Mouse (Mus musculus): ENCODE measurements around the gene Ubtd2. TPM values are rescaled to one million over a fixed set of nuclear protein-coding genes. Genes with fewer than 3 reads are reported as not detected.

Ubtd2 gene
- polyA plus RNA-seq, 1 experiment from 2014 or later = 61.5 TPM

GRCm38 (mm10) chr11:32552401-32553090, 97.4 kb downstream of the Ubtd2 start:
- Histone ChIP-seq H3K27ac (ENCODE audit: low read depth, low read length) (peak overlapping the region; percentile 25; the same call in 1 of the 2 replicates), H3K27me3 (ENCODE audit: control insufficient read depth, insufficient read depth, low read length) (no peaks in the 10 kb centered on the region), H3K4me2 (replicated peaks; ENCODE audit: low read depth, low read length) (no peak overlapping the region), H3K4me1 (ENCODE audit: control insufficient read depth, insufficient read depth, low read length) (peaks cover 15% of the 10 kb centered on the region), H3K9ac (ENCODE audit: low read depth, low read length) (0 out of 2 replicates have a peak overlapping the region, but pooled peaks have one; percentile 7), H3K9me3 (ENCODE audit: control insufficient read depth, low read length) (no peaks in the 10 kb centered on the region), H3K36me3 (ENCODE audit: control insufficient read depth, insufficient read depth, low read length) (no peaks in the 10 kb centered on the region), H3K4me3 (ENCODE audit: low read length) (no peak overlapping the region)
- WGBS = 54% methylated on average over 13 of the region's 13 CpGs
- ATAC-seq (ENCODE audit: low FRiP score, low TSS enrichment) = 0 out of 2 replicates have a peak, but pooled peaks have one; percentile 4

- Histone ChIP-seq H3K9ac (ENCODE audit: low read depth, low read length) (peak overlapping the region; percentile 12; the same call in 1 of the 2 replicates), H3K4me3 (ENCODE audit: low read length) (no peak overlapping the region), H3K27ac (ENCODE audit: low read depth, low read length) (no peak overlapping the region), H3K27me3 (ENCODE audit: control insufficient read depth, insufficient read depth, low read length) (no peaks in the 10 kb centered on the region), H3K4me1 (ENCODE audit: control insufficient read depth, insufficient read depth, low read length) (peaks cover 15% of the 10 kb centered on the region), H3K36me3 (ENCODE audit: control insufficient read depth, insufficient read depth, low read length) (no peaks in the 10 kb centered on the region), H3K4me2 (replicated peaks; ENCODE audit: low read depth, low read length) (no peak overlapping the region), H3K9me3 (ENCODE audit: control insufficient read depth, low read length) (no peaks in the 10 kb centered on the region)
- ATAC-seq (ENCODE audit: low FRiP score, low TSS enrichment) = no peak
- WGBS = 53% methylated on average over 14 of the region's 14 CpGs
Measured at GRCm38 (mm10) chr11:32553311-32554140, 98.4 kb downstream of the Ubtd2 start.

GRCm38 (mm10) chr11:32554141-32555091, 99.2 kb downstream of the Ubtd2 start:
- H3K9ac ChIP-seq (ENCODE audit: low read depth, low read length) = no peak overlapping the region
- H3K4me2 ChIP-seq (replicated peaks; ENCODE audit: low read depth, low read length) = no peak overlapping the region
- no peaks in the 10 kb centered on the region for H3K27me3 ChIP-seq (ENCODE audit: control insufficient read depth, insufficient read depth, low read length)
- no peak overlapping the region for H3K4me3 ChIP-seq (ENCODE audit: low read length)
- WGBS = 82% methylated on average over 14 of the region's 14 CpGs
- H3K36me3 ChIP-seq (ENCODE audit: control insufficient read depth, insufficient read depth, low read length) = no peaks in the 10 kb centered on the region
- no peak overlapping the region for H3K27ac ChIP-seq (ENCODE audit: low read depth, low read length)
- no peak for ATAC-seq (ENCODE audit: low FRiP score, low TSS enrichment)
- no peaks in the 10 kb centered on the region for H3K9me3 ChIP-seq (ENCODE audit: control insufficient read depth, low read length)
- peaks cover 15% of the 10 kb centered on the region for H3K4me1 ChIP-seq (ENCODE audit: control insufficient read depth, insufficient read depth, low read length)

GRCm38 (mm10) chr11:32555103-32555689, 100.0 kb downstream of the Ubtd2 start:
- Histone ChIP-seq H3K4me1 (ENCODE audit: control insufficient read depth, insufficient read depth, low read length) (peaks cover 15% of the 10 kb centered on the region), H3K9me3 (ENCODE audit: control insufficient read depth, low read length) (no peaks in the 10 kb centered on the region), H3K4me2 (replicated peaks; ENCODE audit: low read depth, low read length) (no peak overlapping the region), H3K36me3 (ENCODE audit: control insufficient read depth, insufficient read depth, low read length) (no peaks in the 10 kb centered on the region), H3K27ac (ENCODE audit: low read depth, low read length) (no peak overlapping the region), H3K9ac (ENCODE audit: low read depth, low read length) (no peak overlapping the region), H3K4me3 (ENCODE audit: low read length) (no peak overlapping the region), H3K27me3 (ENCODE audit: control insufficient read depth, insufficient read depth, low read length) (no peaks in the 10 kb centered on the region)
- 91% methylated on average over 12 of the region's 12 CpGs for WGBS
- ATAC-seq (ENCODE audit: low FRiP score, low TSS enrichment) = no peak

- H3K9me3 ChIP-seq (ENCODE audit: control insufficient read depth, low read length) = no peaks in the 10 kb centered on the region
- no peak overlapping the region for H3K4me2 ChIP-seq (replicated peaks; ENCODE audit: low read depth, low read length)
- H3K4me1 ChIP-seq (ENCODE audit: control insufficient read depth, insufficient read depth, low read length) = peaks cover 15% of the 10 kb centered on the region
- no peaks in the 10 kb centered on the region for H3K36me3 ChIP-seq (ENCODE audit: control insufficient read depth, insufficient read depth, low read length)
- H3K27ac ChIP-seq (ENCODE audit: low read depth, low read length) = no peak overlapping the region
- no peak overlapping the region for H3K4me3 ChIP-seq (ENCODE audit: low read length)
- H3K27me3 ChIP-seq (ENCODE audit: control insufficient read depth, insufficient read depth, low read length) = no peaks in the 10 kb centered on the region
- ATAC-seq (ENCODE audit: low FRiP score, low TSS enrichment) = no peak
- 76% methylated on average over 10 of the region's 10 CpGs for WGBS
- no peak overlapping the region for H3K9ac ChIP-seq (ENCODE audit: low read depth, low read length)
Measured at GRCm38 (mm10) chr11:32556333-32556990, 101.3 kb downstream of the Ubtd2 start.

- Histone ChIP-seq H3K4me3 (ENCODE audit: low read length) (no peak overlapping the region), H3K4me1 (ENCODE audit: control insufficient read depth, insufficient read depth, low read length) (peaks cover 15% of the 10 kb centered on the region; the same call in 1 of the 2 replicates), H3K4me2 (replicated peaks; ENCODE audit: low read depth, low read length) (no peak overlapping the region), H3K9me3 (ENCODE audit: control insufficient read depth, low read length) (no peaks in the 10 kb centered on the region), H3K36me3 (ENCODE audit: control insufficient read depth, insufficient read depth, low read length) (no peaks in the 10 kb centered on the region), H3K27me3 (ENCODE audit: control insufficient read depth, insufficient read depth, low read length) (no peaks in the 10 kb centered on the region), H3K9ac (ENCODE audit: low read depth, low read length) (no peak overlapping the region), H3K27ac (ENCODE audit: low read depth, low read length) (no peak overlapping the region)
- no peak for ATAC-seq (ENCODE audit: low FRiP score, low TSS enrichment)
- WGBS = 95% methylated on average over 4 of the region's 4 CpGs
Measured at GRCm38 (mm10) chr11:32558026-32558425, 102.9 kb downstream of the Ubtd2 start.

- no peaks in the 10 kb centered on the region for H3K9me3 ChIP-seq (ENCODE audit: control insufficient read depth, low read length)
- H3K36me3 ChIP-seq (ENCODE audit: control insufficient read depth, insufficient read depth, low read length) = no peaks in the 10 kb centered on the region
- peaks cover 9% of the 10 kb centered on the region; the same call in 1 of the 2 replicates for H3K4me1 ChIP-seq (ENCODE audit: control insufficient read depth, insufficient read depth, low read length)
- no peak overlapping the region for H3K4me3 ChIP-seq (ENCODE audit: low read length)
- no peaks in the 10 kb centered on the region for H3K27me3 ChIP-seq (ENCODE audit: control insufficient read depth, insufficient read depth, low read length)
- H3K4me2 ChIP-seq (replicated peaks; ENCODE audit: low read depth, low read length) = no peak overlapping the region
- H3K27ac ChIP-seq (ENCODE audit: low read depth, low read length) = no peak overlapping the region
- no peak for ATAC-seq (ENCODE audit: low FRiP score, low TSS enrichment)
- H3K9ac ChIP-seq (ENCODE audit: low read depth, low read length) = no peak overlapping the region
- WGBS = 36% methylated on average over 8 of the region's 8 CpGs
Measured at GRCm38 (mm10) chr11:32558677-32559076, 103.5 kb downstream of the Ubtd2 start.

Data from kidney, embryonic 14.5 days (tissue).